Mouse (Mus musculus): Measurements from ENCODE around the gene Me1.

DNA sequence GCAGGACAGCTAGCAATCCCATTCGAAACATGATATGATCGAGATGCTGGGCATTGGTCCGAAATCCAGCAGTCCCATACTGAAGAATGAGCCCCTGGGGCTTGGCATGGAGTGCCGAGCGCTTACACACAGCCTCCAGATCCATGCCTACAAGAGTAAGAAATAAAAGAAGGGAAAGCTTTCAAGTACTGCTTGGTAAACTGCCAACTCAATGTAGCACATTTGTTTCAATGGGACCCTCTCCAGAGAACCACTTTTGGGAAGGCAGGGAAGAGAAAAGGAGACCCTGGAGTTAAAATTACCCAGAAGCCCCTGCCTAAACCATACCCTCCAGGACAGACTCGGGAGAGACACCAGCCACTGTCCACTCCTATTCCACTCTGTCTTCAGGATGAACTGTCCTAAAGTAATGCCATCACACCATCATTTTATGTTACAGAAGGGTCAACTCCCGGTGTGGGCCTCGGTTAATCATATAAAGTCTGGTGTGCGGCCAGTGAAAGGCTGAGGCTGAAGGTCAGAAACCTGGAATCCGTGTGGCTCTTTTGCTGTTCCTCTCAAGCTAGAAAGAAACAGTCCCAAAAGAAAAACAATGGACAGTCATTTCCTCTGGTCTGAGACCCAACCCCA, 125.4 kb downstream of the Me1 start:
- TF ChIP-seq POLR2A (IDR thresholded peaks at IDR 0.05; ENCODE audit: borderline replicate concordance, extremely low read depth, low read depth, low read length) (no peak), CTCF (IDR thresholded peaks at IDR 0.05; ENCODE audit: insufficient read depth, low read length) (no peak)
